Mouse (Mus musculus): ENCODE data around the gene Dpy30. TPM values are rescaled to one million over a fixed set of nuclear protein-coding genes. Genes with fewer than 3 reads are reported as not detected.

Dpy30 gene
- polyA plus RNA-seq, 1 experiment from 2014 or later: 218 TPM

- no peak for ATAC-seq (ENCODE audit: low FRiP score)
- H3K36me3 ChIP-seq (replicated peaks; ENCODE audit: control insufficient read depth, insufficient read depth): no peaks in the 10 kb centered on the region
- no peaks in the 10 kb centered on the region for H3K9me3 ChIP-seq (ENCODE audit: control insufficient read depth, low read length)
- H3K4me2 ChIP-seq (replicated peaks): no peak overlapping the region
- no peaks in the 10 kb centered on the region for H3K27me3 ChIP-seq (ENCODE audit: control insufficient read depth, insufficient read depth, low read length)
- H3K9ac ChIP-seq: no peak overlapping the region
- no peak overlapping the region for H3K4me3 ChIP-seq (replicated peaks; ENCODE audit: low read length)
- peaks cover under 1% of the 10 kb centered on the region; the same call in 1 of the 2 replicates for H3K4me1 ChIP-seq (replicated peaks; ENCODE audit: control insufficient read depth, insufficient read depth, low read length)
- 90% methylated on average over 2 of the region's 2 CpGs for WGBS
- DNase-seq (ENCODE audit: low spot score): no peak
- H3K27ac ChIP-seq: no peak overlapping the region
Observed at GRCm38 (mm10) chr17:74285730-74286129, 38.0 kb downstream of the Dpy30 start.

DNA sequence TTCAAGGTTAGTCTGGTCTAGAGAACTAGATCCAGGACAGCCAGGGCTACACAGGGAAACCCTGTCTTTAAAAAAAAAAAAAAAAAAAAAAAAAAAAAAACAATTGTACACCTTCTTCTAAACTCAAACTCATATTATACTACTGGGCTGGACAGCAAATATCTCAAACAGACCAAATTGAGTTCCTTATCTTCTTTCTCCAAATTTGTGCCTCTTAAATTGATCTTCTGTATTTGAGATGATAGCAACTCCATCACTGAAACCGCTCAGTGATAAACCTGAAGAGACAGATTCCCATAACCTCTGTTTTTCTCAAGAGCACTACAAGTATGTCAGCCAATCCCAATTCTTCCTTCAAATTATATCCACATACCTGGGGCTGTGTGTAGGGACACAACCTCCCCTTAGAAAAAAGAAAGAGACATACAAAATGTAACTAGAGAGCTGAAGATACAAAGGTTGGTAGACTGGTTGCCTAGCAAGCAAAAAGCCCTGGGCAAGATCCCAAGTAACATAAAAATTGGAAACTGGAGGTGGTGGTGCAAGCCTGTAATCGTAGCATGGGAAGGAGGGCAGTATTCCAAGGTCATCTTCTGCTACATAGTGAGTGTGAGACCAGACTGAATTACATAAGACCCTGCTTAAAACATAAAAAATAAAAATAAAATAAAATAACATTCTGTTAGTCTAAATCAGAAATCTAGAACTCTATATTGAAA is 39.2 kb downstream of the Dpy30 start:
- Histone ChIP-seq H3K36me3 (replicated peaks; ENCODE audit: control insufficient read depth, insufficient read depth) (no peaks in the 10 kb centered on the region), H3K9ac (no peak overlapping the region), H3K27me3 (ENCODE audit: control insufficient read depth, insufficient read depth, low read length) (no peaks in the 10 kb centered on the region), H3K4me2 (replicated peaks) (no peak overlapping the region), H3K4me3 (replicated peaks; ENCODE audit: low read length) (no peak overlapping the region), H3K9me3 (ENCODE audit: control insufficient read depth, low read length) (no peaks in the 10 kb centered on the region), H3K4me1 (replicated peaks; ENCODE audit: control insufficient read depth, insufficient read depth, low read length) (0 out of 2 replicates have a peak, but pooled peaks cover 3% of the 10 kb centered on the region), H3K27ac (no peak overlapping the region)
- 76% methylated on average over 2 of the region's 2 CpGs for WGBS
- ATAC-seq (ENCODE audit: low FRiP score) (no peak), DNase-seq (ENCODE audit: low spot score) (no peak)

GRCm38 (mm10) chr17:74282024-74282423 is 41.7 kb downstream of the Dpy30 start:
- no peak overlapping the region for H3K27ac ChIP-seq
- 92% methylated on average over 2 of the region's 3 CpGs for WGBS
- no peak overlapping the region for H3K4me3 ChIP-seq (replicated peaks; ENCODE audit: low read length)
- no peak for DNase-seq (ENCODE audit: low spot score)
- no peaks in the 10 kb centered on the region for H3K36me3 ChIP-seq (replicated peaks; ENCODE audit: control insufficient read depth, insufficient read depth)
- H3K9ac ChIP-seq: no peak overlapping the region
- H3K4me1 ChIP-seq (replicated peaks; ENCODE audit: control insufficient read depth, insufficient read depth, low read length): 0 out of 2 replicates have a peak, but pooled peaks cover 4% of the 10 kb centered on the region
- H3K9me3 ChIP-seq (ENCODE audit: control insufficient read depth, low read length): no peaks in the 10 kb centered on the region
- no peak for ATAC-seq (ENCODE audit: low FRiP score)
- H3K4me2 ChIP-seq (replicated peaks): no peak overlapping the region
- H3K27me3 ChIP-seq (ENCODE audit: control insufficient read depth, insufficient read depth, low read length): no peaks in the 10 kb centered on the region

- Histone ChIP-seq H3K9me3 (ENCODE audit: control insufficient read depth, low read length) (no peaks in the 10 kb centered on the region), H3K4me3 (replicated peaks; ENCODE audit: low read length) (no peak overlapping the region), H3K4me1 (replicated peaks; ENCODE audit: control insufficient read depth, insufficient read depth, low read length) (0 out of 2 replicates have a peak, but pooled peaks cover 4% of the 10 kb centered on the region), H3K4me2 (replicated peaks) (no peak overlapping the region), H3K27me3 (ENCODE audit: control insufficient read depth, insufficient read depth, low read length) (no peaks in the 10 kb centered on the region), H3K9ac (no peak overlapping the region), H3K27ac (no peak overlapping the region), H3K36me3 (replicated peaks; ENCODE audit: control insufficient read depth, insufficient read depth) (no peaks in the 10 kb centered on the region)
- 92% methylated on average over 8 of the region's 8 CpGs for WGBS
- ATAC-seq (ENCODE audit: low FRiP score): peak; percentile 34; the same call in 1 of the 2 replicates
- no peak for DNase-seq (ENCODE audit: low spot score)
Observed at GRCm38 (mm10) chr17:74278966-74279869, 44.5 kb downstream of the Dpy30 start.

DNA sequence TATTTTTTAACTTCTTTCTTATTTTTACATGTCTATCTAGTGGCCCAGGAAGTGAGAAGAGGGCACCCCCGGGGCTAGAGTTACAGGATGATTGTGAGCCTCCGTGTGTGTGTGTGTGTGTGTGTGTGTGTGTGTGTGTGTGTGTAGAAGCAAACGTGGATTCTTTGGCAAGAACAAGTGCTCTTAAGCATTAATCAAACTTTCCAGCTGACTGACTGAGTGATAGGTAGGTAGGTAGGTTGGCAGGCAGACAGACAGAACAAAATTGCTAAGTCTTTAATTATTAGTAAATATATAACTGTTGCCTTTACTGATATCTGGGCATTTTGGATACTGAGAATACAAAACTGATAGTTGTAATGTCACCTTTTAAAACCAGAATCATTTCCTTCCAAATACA is 49.3 kb downstream of the Dpy30 start:
- H3K4me2 ChIP-seq (replicated peaks): no peak overlapping the region
- H3K27ac ChIP-seq: no peak overlapping the region
- no peak overlapping the region for H3K9ac ChIP-seq
- H3K9me3 ChIP-seq (ENCODE audit: control insufficient read depth, low read length): no peaks in the 10 kb centered on the region
- ATAC-seq (ENCODE audit: low FRiP score) (no peak), DNase-seq (ENCODE audit: low spot score) (no peak)
- H3K27me3 ChIP-seq (ENCODE audit: control insufficient read depth, insufficient read depth, low read length): no peaks in the 10 kb centered on the region
- WGBS: 79% methylated on average over 3 of the region's 3 CpGs
- no peak overlapping the region for H3K4me3 ChIP-seq (replicated peaks; ENCODE audit: low read length)
- no peaks in the 10 kb centered on the region for H3K4me1 ChIP-seq (replicated peaks; ENCODE audit: control insufficient read depth, insufficient read depth, low read length)
- H3K36me3 ChIP-seq (replicated peaks; ENCODE audit: control insufficient read depth, insufficient read depth): no peaks in the 10 kb centered on the region

GRCm38 (mm10) chr17:74272683-74273205 is 51.0 kb downstream of the Dpy30 start:
- no peaks in the 10 kb centered on the region for H3K9me3 ChIP-seq (ENCODE audit: control insufficient read depth, low read length)
- 83% methylated on average over 16 of the region's 16 CpGs for WGBS
- H3K27ac ChIP-seq: no peak overlapping the region
- H3K4me1 ChIP-seq (replicated peaks; ENCODE audit: control insufficient read depth, insufficient read depth, low read length): no peaks in the 10 kb centered on the region
- ATAC-seq (ENCODE audit: low FRiP score) (no peak), DNase-seq (ENCODE audit: low spot score) (no peak)
- no peak overlapping the region for H3K4me3 ChIP-seq (replicated peaks; ENCODE audit: low read length)
- no peak overlapping the region for H3K4me2 ChIP-seq (replicated peaks)
- no peaks in the 10 kb centered on the region for H3K27me3 ChIP-seq (ENCODE audit: control insufficient read depth, insufficient read depth, low read length)
- no peak overlapping the region for H3K9ac ChIP-seq
- H3K36me3 ChIP-seq (replicated peaks; ENCODE audit: control insufficient read depth, insufficient read depth): no peaks in the 10 kb centered on the region

DNA sequence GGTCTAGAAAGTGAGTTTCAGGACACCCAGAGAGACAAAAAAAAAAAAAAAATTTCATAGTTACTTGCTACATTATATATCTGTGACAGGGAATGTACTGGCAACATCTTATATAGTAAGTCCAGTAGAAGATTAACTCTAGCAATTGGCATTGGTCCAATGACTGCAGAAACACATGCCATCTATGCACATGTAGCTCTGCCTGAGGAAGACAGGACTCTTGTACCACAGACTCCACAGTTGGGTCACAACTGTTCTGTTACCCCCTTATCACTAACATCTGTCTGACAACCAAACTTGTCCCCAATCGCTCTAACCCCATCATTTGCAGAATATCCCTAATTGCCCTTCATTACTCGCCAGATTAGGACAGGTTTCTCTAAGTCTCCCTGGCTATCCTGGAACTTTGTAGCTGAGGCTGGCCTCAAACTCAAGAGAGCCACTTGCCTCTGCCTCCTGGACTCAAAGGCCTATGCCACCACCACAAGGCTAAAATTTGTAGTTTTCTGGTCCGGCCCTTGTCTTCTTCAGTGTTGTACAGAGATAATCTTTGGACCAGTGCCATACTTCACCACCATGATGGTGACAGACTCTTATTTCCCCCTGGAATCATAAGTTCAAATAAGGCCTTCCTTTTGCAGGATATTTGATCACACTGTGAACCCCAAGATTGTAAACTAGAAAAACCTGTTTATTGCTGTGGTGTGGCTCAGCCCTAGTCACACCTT is 52.0 kb downstream of the Dpy30 start:
- 98% methylated on average over 3 of the region's 3 CpGs for WGBS
- Histone ChIP-seq H3K9me3 (ENCODE audit: control insufficient read depth, low read length) (no peaks in the 10 kb centered on the region), H3K4me2 (replicated peaks) (no peak overlapping the region), H3K27ac (no peak overlapping the region), H3K4me3 (replicated peaks; ENCODE audit: low read length) (no peak overlapping the region), H3K4me1 (replicated peaks; ENCODE audit: control insufficient read depth, insufficient read depth, low read length) (no peaks in the 10 kb centered on the region), H3K27me3 (ENCODE audit: control insufficient read depth, insufficient read depth, low read length) (no peaks in the 10 kb centered on the region), H3K36me3 (replicated peaks; ENCODE audit: control insufficient read depth, insufficient read depth) (no peaks in the 10 kb centered on the region), H3K9ac (no peak overlapping the region)
- DNase-seq (ENCODE audit: low spot score): no peak
- no peak for ATAC-seq (ENCODE audit: low FRiP score)

GRCm38 (mm10) chr17:74270205-74270604 is 53.5 kb downstream of the Dpy30 start:
- Histone ChIP-seq H3K36me3 (replicated peaks; ENCODE audit: control insufficient read depth, insufficient read depth) (no peaks in the 10 kb centered on the region), H3K27me3 (ENCODE audit: control insufficient read depth, insufficient read depth, low read length) (no peaks in the 10 kb centered on the region), H3K9ac (no peak overlapping the region), H3K4me1 (replicated peaks; ENCODE audit: control insufficient read depth, insufficient read depth, low read length) (peaks cover 4% of the 10 kb centered on the region; the same call in 1 of the 2 replicates), H3K9me3 (ENCODE audit: control insufficient read depth, low read length) (no peaks in the 10 kb centered on the region), H3K4me3 (replicated peaks; ENCODE audit: low read length) (no peak overlapping the region), H3K4me2 (replicated peaks) (no peak overlapping the region), H3K27ac (no peak overlapping the region)
- WGBS: 91% methylated on average over 2 of the region's 2 CpGs
- DNase-seq (ENCODE audit: low spot score): no peak
- no peak for ATAC-seq (ENCODE audit: low FRiP score)
